20 mouse cellular contexts compared by ENCODE assay signal in the genomic region with DNA sequence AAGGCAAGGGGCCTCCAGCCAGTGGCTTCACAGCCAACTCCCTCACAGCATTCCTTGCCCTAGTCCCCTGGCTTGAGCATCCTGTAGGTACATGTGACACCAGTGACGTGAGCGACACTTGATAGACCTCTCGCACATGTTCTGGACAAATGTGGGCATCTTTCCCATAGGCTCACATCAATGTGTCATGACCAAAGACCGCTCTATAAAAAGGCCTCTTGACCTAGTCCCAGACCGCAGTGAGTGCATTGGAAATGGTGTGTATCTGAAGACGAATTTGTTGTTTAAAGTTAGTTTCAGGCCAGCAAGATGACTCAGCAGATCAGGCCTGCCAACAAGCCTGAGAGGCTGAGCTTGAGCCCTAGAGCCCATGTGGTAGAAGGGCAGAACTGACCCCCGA.
DNase-seq lines count a peak whose midpoint lies in the region; ATAC-seq lines count a peak whose summit lies in the region.
"Had no signal": no experiment of that assay in that cellular context is flagged by ENCODE, and none has a peak within 500 bp of the region (broad histone marks: within the 10 kb centered on the region; RNA-seq: fewer than 3 reads in every experiment).

No protein-coding gene starts in this region.

- peaks cover 47% of the 10 kb centered on the region for H3K36me3 ChIP-seq in heart, embryonic 10.5 days
- peaks cover 35% of the 10 kb centered on the region for H3K36me3 ChIP-seq in kidney, embryonic 16.5 days (ENCODE audit: insufficient read depth, low read length)

- H3K9ac ChIP-seq in kidney, embryonic 16.5 days (replicated peaks; ENCODE audit: low read length), result no peak overlapping the region
- H3K9ac ChIP-seq: forebrain, embryonic 13.5 days; liver, postnatal 0 days; midbrain, embryonic 13.5 days; neural tube, embryonic 15.5 days had no signal

- H3K4me3 ChIP-seq in heart, embryonic 10.5 days, result no peak overlapping the region
- no peak overlapping the region for H3K4me3 ChIP-seq in kidney, embryonic 16.5 days (ENCODE audit: low read length)
- H3K4me3 ChIP-seq: forebrain, embryonic 13.5 days; midbrain, embryonic 13.5 days; neural tube, embryonic 15.5 days had no signal

- peaks cover 5% of the 10 kb centered on the region; the same call in 1 of the 2 replicates for H3K4me1 ChIP-seq in heart, embryonic 10.5 days
- H3K4me1 ChIP-seq in kidney, embryonic 16.5 days (ENCODE audit: insufficient read depth, low read length), result no peaks in the 10 kb centered on the region
- H3K4me1 ChIP-seq: forebrain, embryonic 13.5 days; midbrain, embryonic 13.5 days; neural tube, embryonic 15.5 days had no signal

- no peak for DNase-seq in frontal cortex, postnatal 25 days (ENCODE audit: low spot score in 2 of 2)
- DNase-seq in heart, adult 8-10 months (ENCODE audit: low spot score), result peak; percentile 30
- no peak for DNase-seq in heart, embryonic 10.5 days (ENCODE audit: low spot score)
- DNase-seq in 3134 (ENCODE audit: extremely low read depth, insufficient read length, low spot score), result peak; percentile 62
- DNase-seq: B cell, adult 2 months; cerebellum, adult 11 months; cerebellum, postnatal 25 days; kidney, adult 2 months; kidney, postnatal 25 days; liver, postnatal 0 days; right cerebral cortex, postnatal 25 days; thymus, postnatal 25 days had no signal

- H3K27ac ChIP-seq in heart, embryonic 10.5 days, result no peak overlapping the region
- H3K27ac ChIP-seq in kidney, embryonic 16.5 days (ENCODE audit: low read length), result no peak overlapping the region
- H3K27ac ChIP-seq: forebrain, embryonic 13.5 days; hindbrain, postnatal 0 days; macrophage; midbrain, embryonic 13.5 days; neural tube, embryonic 15.5 days had no signal

- WGBS in heart, embryonic 10.5 days, result 89% methylated on average over 7 of the region's 7 CpGs
- 92% methylated on average over 7 of the region's 7 CpGs for WGBS in kidney, embryonic 16.5 days

- no peaks in the 10 kb centered on the region for H3K27me3 ChIP-seq in heart, embryonic 10.5 days (ENCODE audit: insufficient read depth, poor library complexity, severe bottlenecking)
- H3K27me3 ChIP-seq in kidney, embryonic 16.5 days (ENCODE audit: insufficient read depth, low read length), result no peaks in the 10 kb centered on the region
- H3K27me3 ChIP-seq: forebrain, embryonic 13.5 days; midbrain, embryonic 13.5 days; neural tube, embryonic 15.5 days had no signal

- H3K4me2 ChIP-seq in kidney, embryonic 16.5 days (replicated peaks; ENCODE audit: low read depth, low read length), result no peak overlapping the region
- H3K4me2 ChIP-seq: forebrain, embryonic 13.5 days; midbrain, embryonic 13.5 days; neural tube, embryonic 15.5 days had no signal

- ATAC-seq in frontal cortex, adult (ENCODE audit: low TSS enrichment), result 0 out of 2 replicates have a peak, but pooled peaks have one; percentile 1
- 0 out of 2 replicates have a peak, but pooled peaks have one; percentile 33 for ATAC-seq in common myeloid progenitor, adult 5-6 weeks (replicated peaks; ENCODE audit: low read depth, poor library complexity, severe bottlenecking)
- no peak for ATAC-seq in kidney, embryonic 16.5 days (ENCODE audit: low FRiP score, low TSS enrichment)
- ATAC-seq: forebrain, embryonic 13.5 days; hindbrain, postnatal 0 days; liver, postnatal 0 days; midbrain, embryonic 13.5 days had no signal

- 0 out of 2 replicates have a peak, but pooled peaks cover 2% of the 10 kb centered on the region for H3K9me3 ChIP-seq in heart, embryonic 10.5 days
- peaks cover 2% of the 10 kb centered on the region; the same call in 1 of the 2 replicates for H3K9me3 ChIP-seq in kidney, embryonic 16.5 days (ENCODE audit: low read length)
- H3K9me3 ChIP-seq: forebrain, embryonic 13.5 days; midbrain, embryonic 13.5 days; neural tube, embryonic 15.5 days had no signal

Comparison
In these comparisons a context has a peak if more than half of its experiments do, and no peak if none do; other contexts are left out.
1. DNase-seq: peak in heart, adult 8-10 months (single experiment) and 3134 (single experiment); none in frontal cortex, postnatal 25 days (0 of 2) and heart, embryonic 10.5 days (single experiment).